Mouse (Mus musculus): ENCODE data around the gene Rexo5.

DNA sequence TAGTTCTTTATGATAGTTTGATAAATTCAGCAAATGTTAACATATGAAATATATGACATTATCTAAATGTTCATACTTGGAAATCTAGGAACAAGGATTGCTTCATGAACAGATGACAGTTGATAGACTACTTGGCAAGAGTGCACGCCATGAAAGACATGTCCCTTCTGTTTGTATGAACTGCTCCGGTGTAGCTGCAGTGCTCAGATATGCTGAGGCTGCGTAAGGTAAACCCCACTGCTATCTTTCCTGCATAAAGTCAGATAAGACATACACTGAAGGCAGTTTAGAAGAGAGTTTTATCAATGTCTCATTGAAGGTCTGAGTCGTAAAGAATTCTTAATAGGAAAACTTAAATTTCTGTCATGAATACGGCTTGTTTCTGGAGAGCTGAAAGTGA, 8.9 kb upstream of the Rexo5 start:
- TF ChIP-seq CTCF (IDR thresholded peaks at IDR 0.05; ENCODE audit: borderline replicate concordance, control insufficient read depth, extremely low read depth, insufficient read depth, low read length, poor library complexity), result no peak
- no peak for TF ChIP-seq POLR2A (IDR thresholded peaks at IDR 0.05; ENCODE audit: control insufficient read depth, extremely low read depth, insufficient read depth, low read length, poor library complexity)
